Mouse (Mus musculus) erythroblast, embryonic 14.5 days (primary cell): ENCODE data around the gene Nkg7. TPM values are rescaled to one million over a fixed set of nuclear protein-coding genes. Genes with fewer than 3 reads are reported as not detected.
A peak's percentile ranks its signal among the peaks of the same experiment; 100 is the strongest.

ENCODE experiments used
- H3K27me3 ChIP-seq: 2 replicates; pipeline ENCODE4 v1.6.1; 2012; ENCODE audit warnings: inconsistent platforms; ENCODE audit not compliant: control insufficient read depth
- H3K36me3 ChIP-seq: 2 replicates; pipeline ENCODE4 v1.6.1; 2012; ENCODE audit warnings: mild to moderate bottlenecking, inconsistent platforms; ENCODE audit not compliant: control insufficient read depth
- H3K4me1 ChIP-seq: 2 replicates; pipeline ENCODE4 v1.6.1; 2012; ENCODE audit warnings: inconsistent platforms; ENCODE audit not compliant: control insufficient read depth
- H3K4me3 ChIP-seq: replicated peaks from 2 replicates; pipeline ENCODE3; 2012; ENCODE audit warnings: moderate library complexity, mild to moderate bottlenecking, inconsistent platforms
- H3K9me3 ChIP-seq: 2 replicates; pipeline ENCODE4 v1.6.1; 2012; ENCODE audit warnings: low read length, inconsistent platforms, mixed read lengths; ENCODE audit not compliant: control insufficient read depth
- GATA1 ChIP-seq: IDR thresholded peaks from 2 replicates; pipeline ENCODE4 v1.6.1; 2012; ENCODE audit warnings: low read length, inconsistent platforms, mixed read lengths
- TAL1 ChIP-seq: IDR thresholded peaks from 3 replicates; pipeline ENCODE4 v1.6.1; 2012; ENCODE audit warnings: low read length, inconsistent platforms, mixed read lengths
- polyA plus RNA-seq: library from polyadenylated mRNA; stranded (reverse); fragments of >175 nt; gene quantifications from 2 replicates; pipeline ENCODE4 v1.2.3, GENCODE M21; 2012

Nkg7 gene
- polyA plus RNA-seq, 1 experiment, result not detected

- no peak for TF ChIP-seq GATA1
- TF ChIP-seq TAL1, result no peak
- Histone ChIP-seq H3K9me3 (no peaks in the 10 kb centered on the region), H3K27me3 (no peaks in the 10 kb centered on the region), H3K36me3 (peaks cover 64% of the 10 kb centered on the region), H3K4me3 (no peak overlapping the region), H3K4me1 (peaks cover 9% of the 10 kb centered on the region)
Measured at GRCm38 (mm10) chr7:43454371-43454770, 17.5 kb downstream of the Nkg7 start.

- Histone ChIP-seq H3K4me3 (no peak within 1 kb of the TSS), H3K4me1 (peaks cover 23% of the 10 kb centered on the region), H3K27me3 (peaks cover 17% of the 10 kb centered on the region), H3K36me3 (no peaks in the 10 kb centered on the region), H3K9me3 (no peaks in the 10 kb centered on the region)
- TF ChIP-seq GATA1 (no peak), TAL1 (no peak)
Measured at GRCm38 (mm10) chr7:43462851-43463250, 26.0 kb downstream of the Nkg7 start, which contains the start of gene Vsig10l. Vsig10l (plus strand) TSS chr7:43463151.

GRCm38 (mm10) chr7:43463976-43464375, 27.1 kb downstream of the Nkg7 start:
- TF ChIP-seq GATA1 (no peak), TAL1 (no peak)
- no peak overlapping the region for H3K4me3 ChIP-seq
- H3K36me3 ChIP-seq, result no peaks in the 10 kb centered on the region
- peaks cover 23% of the 10 kb centered on the region for H3K4me1 ChIP-seq
- H3K27me3 ChIP-seq, result peaks cover 17% of the 10 kb centered on the region
- no peaks in the 10 kb centered on the region for H3K9me3 ChIP-seq

GRCm38 (mm10) chr7:43464864-43465343, 28.0 kb downstream of the Nkg7 start:
- Histone ChIP-seq H3K4me3 (peak overlapping the region; percentile 62), H3K36me3 (no peaks in the 10 kb centered on the region), H3K4me1 (peaks cover 23% of the 10 kb centered on the region), H3K9me3 (no peaks in the 10 kb centered on the region), H3K27me3 (peaks cover 17% of the 10 kb centered on the region)
- TF ChIP-seq GATA1, result no peak
- no peak for TF ChIP-seq TAL1

GRCm38 (mm10) chr7:43465344-43466098, 28.6 kb downstream of the Nkg7 start:
- H3K36me3 ChIP-seq, result no peaks in the 10 kb centered on the region
- TF ChIP-seq TAL1, result no peak
- H3K4me1 ChIP-seq, result peaks cover 23% of the 10 kb centered on the region
- no peaks in the 10 kb centered on the region for H3K9me3 ChIP-seq
- peaks cover 17% of the 10 kb centered on the region for H3K27me3 ChIP-seq
- H3K4me3 ChIP-seq, result peak overlapping the region; percentile 62

GRCm38 (mm10) chr7:43466099-43466694, 29.3 kb downstream of the Nkg7 start:
- peak overlapping the region; percentile 62 for H3K4me3 ChIP-seq
- peaks cover 17% of the 10 kb centered on the region for H3K27me3 ChIP-seq
- no peaks in the 10 kb centered on the region for H3K36me3 ChIP-seq
- no peaks in the 10 kb centered on the region for H3K9me3 ChIP-seq
- peaks cover 23% of the 10 kb centered on the region for H3K4me1 ChIP-seq
- no peak for TF ChIP-seq GATA1
- no peak for TF ChIP-seq TAL1

- TF ChIP-seq GATA1, result no peak
- no peak for TF ChIP-seq TAL1
- no peaks in the 10 kb centered on the region for H3K9me3 ChIP-seq
- H3K4me1 ChIP-seq, result peaks cover 13% of the 10 kb centered on the region
- no peaks in the 10 kb centered on the region for H3K36me3 ChIP-seq
- peaks cover 7% of the 10 kb centered on the region for H3K27me3 ChIP-seq
- no peak overlapping the region for H3K4me3 ChIP-seq
Measured at GRCm38 (mm10) chr7:43470373-43470772, 33.5 kb downstream of the Nkg7 start.

- Histone ChIP-seq H3K27me3 (peaks cover 41% of the 10 kb centered on the region), H3K4me3 (no peak overlapping the region), H3K36me3 (no peaks in the 10 kb centered on the region), H3K4me1 (no peaks in the 10 kb centered on the region), H3K9me3 (no peaks in the 10 kb centered on the region)
- TF ChIP-seq TAL1 (no peak), GATA1 (no peak)
Measured at GRCm38 (mm10) chr7:43475706-43476105, 38.8 kb downstream of the Nkg7 start.

GRCm38 (mm10) chr7:43476376-43476775, 39.5 kb downstream of the Nkg7 start:
- no peak for TF ChIP-seq GATA1
- TF ChIP-seq TAL1, result no peak
- H3K9me3 ChIP-seq, result no peaks in the 10 kb centered on the region
- H3K4me1 ChIP-seq, result no peaks in the 10 kb centered on the region
- H3K27me3 ChIP-seq, result peaks cover 41% of the 10 kb centered on the region
- H3K36me3 ChIP-seq, result no peaks in the 10 kb centered on the region
- H3K4me3 ChIP-seq, result no peak overlapping the region
